Mouse (Mus musculus) heart, postnatal 25 days (tissue): Measurements from ENCODE around the gene Rxfp1. TPM values are rescaled to one million over a fixed set of nuclear protein-coding genes. Genes with fewer than 3 reads are reported as not detected.
"Not testable (repeated sequence)": the region's sequence is repeated elsewhere in the genome, so short reads cannot be mapped to it uniquely, and the experiment has no call there.

ENCODE experiments used
- DNase-seq: peaks from one replicate; pipeline ENCODE4 v3.0.0; 2022; ENCODE audit warnings: low spot score
- intact Hi-C: fragments of 180-260 bp; cut with DNase I; formaldehyde crosslinking; loops from one replicate; pipeline ENCODE4 v1.15.1; 2025
- total RNA-seq, 2 experiments: library from RNA; stranded (reverse); gene quantifications; 2 replicates each; pipeline ENCODE4 v1.2.3; 2021

Gene Rxfp1
- total RNA-seq = 1 to 10 TPM; 1.7 to 1.8 TPM

GRCm38 (mm10) chr3:79737780-79738179 is at the start of gene Rxfp1:
Gene Rxfp1, minus strand, starts transcription at chr3:79737880.
- intact Hi-C loops = no loop called here
- DNase-seq = no peak

GRCm38 (mm10) chr3:79784362-79784736 is 46.7 kb upstream of the Rxfp1 start:
- no peak for DNase-seq
- intact Hi-C loops = no loop called here

GRCm38 (mm10) chr3:79783630-79784361 is 46.1 kb upstream of the Rxfp1 start:
- intact Hi-C loops = no loop called here
- no peak for DNase-seq

DNA sequence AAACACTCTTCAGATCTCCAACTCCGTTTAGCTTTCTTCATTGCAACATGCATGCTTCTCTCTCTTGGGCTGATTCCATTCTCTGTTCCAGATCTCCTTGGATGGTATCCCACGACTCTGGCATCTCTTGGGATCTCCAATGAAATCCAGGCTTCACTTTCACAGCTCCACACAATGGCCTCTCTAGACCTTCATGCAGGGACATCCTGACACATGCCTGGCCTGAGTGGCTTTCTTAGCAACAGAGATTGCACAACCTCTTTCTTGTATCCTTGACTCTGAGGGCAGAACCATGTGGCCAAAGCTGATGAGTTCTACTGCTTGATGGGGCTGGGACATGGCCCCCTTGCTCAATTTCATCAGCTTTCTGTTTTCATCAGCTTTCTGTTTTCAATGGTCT is 35.0 kb upstream of the Rxfp1 start:
- peak; percentile 9 for DNase-seq
- intact Hi-C loops = no loop called here

- intact Hi-C loops = no loop called here
- no peak for DNase-seq
These were observed 16.1 kb upstream of the Rxfp1 start for GRCm38 (mm10) chr3:79753736-79754135.

- no peak for DNase-seq
- intact Hi-C loops = no loop called here
These were observed 8.9 kb upstream of the Rxfp1 start for GRCm38 (mm10) chr3:79746585-79746984.

- no peak for DNase-seq
- intact Hi-C loops = loop anchor here (2.0 kb wide), 1 partner anchor 64 kb away; no protein-coding TSS in a partner anchor
These were observed 7.4 kb upstream of the Rxfp1 start for GRCm38 (mm10) chr3:79745101-79745500.

GRCm38 (mm10) chr3:79744415-79744814 is 6.7 kb upstream of the Rxfp1 start:
- intact Hi-C loops = loop anchor here (1.0 to 2.0 kb wide), 2 partner anchors 64 to 71 kb away; no protein-coding TSS in a partner anchor
- no peak for DNase-seq

DNA sequence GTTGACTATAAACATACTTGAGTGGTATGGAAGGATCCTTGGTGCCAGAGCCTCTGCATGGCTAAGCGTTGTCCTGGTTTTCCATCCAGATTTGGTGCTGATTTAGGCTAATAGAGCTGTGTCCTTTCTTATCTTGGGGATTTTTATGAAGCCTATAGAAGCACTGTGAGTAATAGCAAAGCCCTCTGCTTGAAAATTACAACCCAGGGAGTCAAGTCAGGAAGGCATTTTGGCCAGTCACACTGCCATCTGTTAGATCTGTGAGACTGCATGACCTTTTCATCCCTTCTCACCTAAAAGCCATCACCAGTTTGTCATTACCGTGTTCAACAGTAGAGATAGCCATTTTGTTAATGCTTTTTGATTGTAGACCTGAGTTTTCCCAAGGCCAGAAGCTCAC is 2.7 kb upstream of the Rxfp1 start:
- DNase-seq = no peak
- intact Hi-C loops = no loop called here

DNA sequence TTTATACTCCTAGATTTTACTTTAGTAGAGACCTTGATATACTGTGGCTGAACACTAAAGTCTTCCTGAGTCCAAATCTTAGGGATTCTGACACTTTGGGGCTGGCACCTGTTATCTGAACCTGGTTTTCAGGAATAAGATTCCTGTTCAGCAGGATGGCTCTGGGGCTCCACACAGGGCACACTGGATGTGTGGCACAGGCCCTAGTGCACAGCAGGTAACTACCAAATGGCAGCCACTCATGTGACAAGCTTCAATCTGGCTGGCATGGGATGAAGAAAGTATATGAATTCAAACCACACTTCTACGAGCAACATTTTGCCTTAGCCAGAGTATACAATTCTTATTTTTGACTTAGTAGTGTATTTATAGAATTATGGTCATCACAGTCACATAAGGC is 771 bp upstream of the Rxfp1 start:
- intact Hi-C loops = no loop called here
- DNase-seq = no peak

DNA sequence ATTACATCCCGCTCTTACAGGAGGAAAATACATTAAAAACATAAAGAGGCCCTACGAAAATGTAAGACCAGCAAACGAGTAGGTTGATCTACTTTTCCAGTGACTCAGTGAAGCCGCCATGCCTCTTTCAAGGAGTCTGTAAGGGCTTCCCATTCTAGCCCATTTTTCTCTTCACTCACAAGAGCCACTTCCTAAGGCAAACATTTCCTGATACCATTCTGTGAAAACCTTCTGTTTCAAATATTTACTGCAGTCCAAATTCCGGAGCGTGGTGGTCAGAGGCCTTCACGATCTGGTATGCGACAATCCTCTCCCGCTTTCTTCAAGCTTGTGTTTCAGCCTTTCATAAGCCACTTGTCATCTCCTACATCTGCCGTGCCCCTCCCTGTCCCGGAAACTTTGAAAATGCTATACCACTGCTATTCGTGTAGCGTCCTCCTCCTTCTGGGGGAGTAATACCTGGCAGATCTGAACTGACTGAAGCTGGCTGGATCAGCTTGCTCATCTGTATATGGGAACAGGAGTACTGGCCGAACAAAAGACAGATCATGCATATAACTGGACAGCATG is 11.1 kb downstream of the Rxfp1 start:
- intact Hi-C loops = no loop called here
- DNase-seq = no peak

GRCm38 (mm10) chr3:79720756-79721484 is 16.8 kb downstream of the Rxfp1 start:
- no peak for DNase-seq
- intact Hi-C loops = no loop called here

DNA sequence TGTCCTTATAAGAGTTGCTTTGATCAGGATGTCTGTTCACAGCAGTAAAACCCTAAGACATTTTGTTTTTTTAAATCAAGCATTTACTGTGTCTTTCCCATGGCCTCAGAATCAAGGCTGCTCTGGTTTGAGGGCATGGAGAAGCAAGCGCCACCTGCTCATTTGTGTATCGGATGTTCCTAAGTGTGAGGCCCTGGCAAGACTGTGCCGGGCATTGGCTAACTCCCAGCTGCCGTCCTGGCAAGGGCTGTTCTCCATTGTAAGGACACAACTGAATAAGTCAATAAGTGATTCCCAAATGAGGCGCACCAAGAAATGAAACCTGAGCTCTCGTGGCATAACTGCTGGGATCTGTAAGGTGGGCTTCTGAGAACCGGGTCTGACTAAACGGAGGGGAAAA is 31.2 kb downstream of the Rxfp1 start:
- no peak for DNase-seq
- intact Hi-C loops = no loop called here

DNA sequence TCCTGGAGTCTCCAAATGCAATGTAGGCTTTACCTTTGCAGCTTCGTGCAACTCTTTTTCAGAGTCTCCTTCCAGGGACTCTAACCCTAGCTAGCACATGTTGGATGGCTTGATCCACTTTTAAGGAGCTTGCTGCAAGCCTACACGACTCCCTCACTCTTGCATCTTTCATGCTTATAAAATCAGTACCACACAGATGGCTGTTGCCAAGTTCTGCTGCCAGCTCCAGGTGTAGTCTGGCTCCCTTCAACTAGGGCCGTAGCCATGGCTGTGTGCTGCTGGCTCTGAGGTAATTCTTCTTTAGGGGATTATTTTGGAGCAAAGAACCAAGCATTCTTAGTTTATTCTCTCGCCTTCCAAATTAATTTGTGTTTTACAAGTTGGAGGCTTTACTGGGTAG is 34.5 kb downstream of the Rxfp1 start:
- intact Hi-C loops = no loop called here
- no peak for DNase-seq

DNA sequence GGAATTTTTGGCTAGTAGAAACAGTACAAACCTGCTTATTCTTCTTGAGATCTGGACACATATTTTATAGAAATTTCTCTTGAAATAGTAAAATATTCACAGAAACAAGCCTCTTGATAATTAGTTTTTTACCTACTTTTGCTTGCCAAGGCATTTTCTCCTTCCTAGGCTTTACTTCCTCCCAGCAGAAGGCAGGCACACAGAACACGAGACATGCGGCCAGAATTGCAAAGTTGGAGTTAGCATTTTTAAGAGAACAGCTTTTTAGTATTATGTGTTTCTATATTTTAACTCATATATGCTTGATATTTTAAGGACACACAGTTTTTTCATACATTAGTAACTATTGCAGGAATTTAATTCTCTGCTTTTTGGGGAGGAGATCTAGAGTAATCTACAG is 45.7 kb downstream of the Rxfp1 start:
- no peak for DNase-seq
- intact Hi-C loops = no loop called here

DNA sequence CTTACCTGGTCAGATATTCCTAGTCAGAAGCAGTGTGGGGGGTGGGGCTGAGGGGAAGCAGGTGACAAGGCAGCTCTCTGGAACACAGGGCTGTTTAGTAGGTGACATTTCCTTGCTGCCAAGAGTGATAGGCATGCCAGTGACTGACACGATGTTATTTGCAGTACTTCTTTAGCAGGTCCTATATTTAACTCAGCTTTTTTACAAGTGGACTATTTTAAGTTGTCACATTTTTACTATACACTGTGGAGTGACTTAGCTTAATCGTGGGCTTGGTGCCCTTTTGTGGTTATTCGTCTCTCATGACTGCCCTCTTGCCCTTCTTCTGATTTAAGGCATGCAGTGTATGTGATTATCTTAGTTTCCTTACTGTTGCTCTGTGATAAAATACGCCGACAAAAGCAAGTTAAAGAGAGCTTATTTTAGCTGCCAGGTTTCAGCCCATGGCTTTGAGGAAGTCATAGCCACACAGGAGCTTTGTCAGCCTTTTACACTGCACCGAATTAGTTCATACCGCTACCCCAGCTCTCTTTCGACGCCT is 47.5 kb downstream of the Rxfp1 start:
- intact Hi-C loops = no loop called here
- peak; percentile 7 for DNase-seq

DNA sequence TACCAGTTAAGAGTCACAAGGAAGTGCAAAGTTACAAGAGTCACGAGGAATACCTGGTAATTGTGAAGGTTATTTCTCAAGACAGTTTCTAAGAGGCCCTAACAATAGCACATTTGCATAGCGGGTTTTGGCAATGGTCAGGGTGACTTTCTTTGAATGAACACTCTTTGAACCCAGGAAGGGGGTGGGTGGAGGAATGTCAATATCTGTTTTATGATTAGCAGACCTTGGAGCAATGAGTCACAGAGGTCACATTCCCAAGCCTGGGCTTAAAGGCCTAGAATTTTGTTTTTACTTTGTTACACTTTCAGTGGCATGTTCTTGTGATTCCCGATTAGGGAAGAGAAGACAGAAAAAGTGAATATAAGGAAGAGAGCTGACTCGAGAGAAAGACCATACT is 49.6 kb downstream of the Rxfp1 start:
- DNase-seq, intact Hi-C loops: not testable (repeated sequence)

GRCm38 (mm10) chr3:79683529-79683928 is 54.2 kb downstream of the Rxfp1 start:
- DNase-seq = no peak
- intact Hi-C loops = no loop called here

- no peak for DNase-seq
- intact Hi-C loops = no loop called here
These were observed 55.1 kb downstream of the Rxfp1 start for GRCm38 (mm10) chr3:79682351-79683132.

DNA sequence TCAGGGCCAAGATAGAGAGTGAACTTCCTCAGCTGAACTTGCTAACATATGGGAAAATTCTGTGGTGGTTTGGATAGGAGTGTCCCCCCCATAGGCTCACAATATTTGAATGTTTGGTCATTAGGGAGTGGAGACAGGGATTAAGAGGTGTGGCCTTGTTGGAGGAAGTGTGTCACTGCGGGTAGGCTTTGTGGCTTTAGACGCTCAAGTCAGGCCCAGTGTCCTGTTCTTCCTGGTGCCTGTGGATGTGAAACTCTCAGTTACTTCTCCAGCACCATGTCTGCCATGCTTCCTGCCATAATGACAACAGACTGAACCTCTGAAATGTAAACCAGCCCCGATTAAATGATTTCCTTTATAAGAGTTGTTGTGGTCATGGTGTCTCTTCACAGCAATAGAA is 61.3 kb downstream of the Rxfp1 start:
- DNase-seq = no peak
- intact Hi-C loops = no loop called here
